Mouse (Mus musculus) intestine, embryonic 14.5 days (tissue): ENCODE results near the gene Mrgpra2a. TPM values are rescaled to one million over a fixed set of nuclear protein-coding genes. Genes with fewer than 3 reads are reported as not detected.

ENCODE experiments used
- ATAC-seq: fragments of 200-750 bp; cut with Nextera tagmentation; replicated peaks from 2 replicates; pipeline ENCODE4 v1.8.0; 2017; ENCODE audit warnings: low read depth, moderate number of reproducible peaks, moderate TSS enrichment, moderate library complexity; ENCODE audit not compliant: low FRiP score, low TSS enrichment
- DNase-seq: peaks from one replicate; pipeline ENCODE4 v3.0.0-alpha.2; 2018; ENCODE audit warnings: low spot score
- H3K27ac ChIP-seq: fragments of 300-500 bp; sonication (generic); 2 replicates; pipeline ENCODE4 v1.5.1; 2014; ENCODE audit warnings: low read depth, mild to moderate bottlenecking, control low read depth
- H3K27me3 ChIP-seq: fragments of 300-500 bp; sonication (generic); replicated peaks from 2 replicates; pipeline ENCODE4 v1.6.1; 2014; ENCODE audit warnings: low read length, control low read depth; ENCODE audit not compliant: control insufficient read depth, insufficient read depth
- H3K36me3 ChIP-seq: fragments of 300-500 bp; sonication (generic); 2 replicates; pipeline ENCODE4 v1.6.1; 2014; ENCODE audit warnings: low read length, control low read depth; ENCODE audit not compliant: control insufficient read depth, insufficient read depth
- H3K4me1 ChIP-seq: fragments of 300-500 bp; sonication (generic); replicated peaks from 2 replicates; pipeline ENCODE4 v1.6.1; 2014; ENCODE audit warnings: low read length, control low read depth, mixed read lengths; ENCODE audit not compliant: control insufficient read depth, insufficient read depth
- H3K4me2 ChIP-seq: fragments of 300-500 bp; sonication (generic); 2 replicates; pipeline ENCODE4 v1.6.1; 2014; ENCODE audit warnings: low read length
- H3K4me3 ChIP-seq: fragments of 300-500 bp; sonication (generic); 2 replicates; pipeline ENCODE4 v1.5.1; 2014; ENCODE audit warnings: low read depth, low read length, control low read depth, mixed read lengths
- H3K9ac ChIP-seq: fragments of 300-500 bp; sonication (generic); 2 replicates; pipeline ENCODE4 v1.6.1; 2014; ENCODE audit warnings: mild to moderate bottlenecking, low read length
- H3K9me3 ChIP-seq: fragments of 300-500 bp; sonication (generic); 2 replicates; pipeline ENCODE4 v1.6.1; 2016; ENCODE audit warnings: low read length, control low read depth; ENCODE audit not compliant: control insufficient read depth
- WGBS: fragments of 180-500 bp; shearing (Covaris S2); extraction: QIAGEN DNeasy Blood & Tissue Kit; methylation state at CpG from one replicate; pipeline ENCODE4 v1.1.7; 2014; 5-methylcytosine and 5-hydroxymethylcytosine counted together
- polyA plus RNA-seq: library from polyadenylated mRNA; unstranded; fragments of >200 nt; fragmentation: Nextera tagmentation; extraction: Ambion mirVana; gene quantifications from 2 replicates; pipeline ENCODE4 v1.2.1, GENCODE M21; 2014

The Mrgpra2a gene
- polyA plus RNA-seq, 1 experiment from 2014 or later: not detected

DNA sequence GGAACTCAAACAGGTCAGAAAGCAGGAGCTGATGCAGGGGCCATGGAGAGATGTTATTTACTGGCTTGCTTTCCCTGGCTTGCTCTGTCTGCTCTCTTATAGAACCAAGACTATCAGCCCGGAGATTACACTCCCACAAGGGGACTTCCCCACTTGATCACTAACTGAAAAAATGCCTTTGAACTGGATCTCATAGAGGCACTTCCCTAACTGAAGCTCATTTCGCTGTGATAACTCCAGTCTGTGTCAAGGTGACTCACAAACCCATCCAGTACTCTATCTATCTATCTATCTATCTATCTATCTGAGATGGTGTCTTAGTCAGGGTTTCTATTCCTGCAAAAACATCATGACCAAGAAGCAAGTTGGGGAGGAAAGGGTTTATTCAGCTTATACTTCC lies 41.3 kb downstream of the Mrgpra2a start:
- Histone ChIP-seq H3K36me3 (no peaks in the 10 kb centered on the region), H3K9ac (no peak overlapping the region), H3K4me1 (no peaks in the 10 kb centered on the region), H3K4me3 (no peak overlapping the region), H3K4me2 (no peak overlapping the region), H3K9me3 (no peaks in the 10 kb centered on the region), H3K27ac (no peak overlapping the region), H3K27me3 (no peaks in the 10 kb centered on the region)
- ATAC-seq (no peak), DNase-seq (no peak)
- WGBS: 64% methylated on average over 2 of the region's 2 CpGs

DNA sequence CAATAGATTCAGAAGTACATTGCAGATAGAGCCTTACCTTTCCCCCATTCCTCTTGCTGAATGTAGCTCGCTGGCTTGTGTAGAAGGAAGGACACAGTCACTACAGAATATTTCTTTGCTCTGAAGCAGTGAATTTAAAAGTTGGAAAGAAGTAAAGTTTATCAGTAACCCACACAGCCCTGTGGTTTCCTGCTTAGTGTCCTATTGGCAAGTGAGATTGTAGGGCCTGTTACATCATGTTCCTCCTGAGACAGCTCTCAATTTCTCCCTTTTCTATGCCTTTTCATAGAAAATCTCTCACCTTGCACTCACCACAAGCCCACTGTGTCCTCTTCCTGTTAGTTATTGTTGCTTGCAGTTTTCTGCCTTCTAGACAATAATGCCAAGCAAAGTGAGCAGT lies 42.4 kb downstream of the Mrgpra2a start:
- Histone ChIP-seq H3K4me2 (no peak overlapping the region), H3K27ac (no peak overlapping the region), H3K9ac (no peak overlapping the region), H3K9me3 (no peaks in the 10 kb centered on the region), H3K36me3 (no peaks in the 10 kb centered on the region), H3K4me3 (no peak overlapping the region), H3K27me3 (no peaks in the 10 kb centered on the region), H3K4me1 (no peaks in the 10 kb centered on the region)
- WGBS: 44% methylated on average over 1 of the region's 1 CpGs
- no peak for ATAC-seq
- no peak for DNase-seq

DNA sequence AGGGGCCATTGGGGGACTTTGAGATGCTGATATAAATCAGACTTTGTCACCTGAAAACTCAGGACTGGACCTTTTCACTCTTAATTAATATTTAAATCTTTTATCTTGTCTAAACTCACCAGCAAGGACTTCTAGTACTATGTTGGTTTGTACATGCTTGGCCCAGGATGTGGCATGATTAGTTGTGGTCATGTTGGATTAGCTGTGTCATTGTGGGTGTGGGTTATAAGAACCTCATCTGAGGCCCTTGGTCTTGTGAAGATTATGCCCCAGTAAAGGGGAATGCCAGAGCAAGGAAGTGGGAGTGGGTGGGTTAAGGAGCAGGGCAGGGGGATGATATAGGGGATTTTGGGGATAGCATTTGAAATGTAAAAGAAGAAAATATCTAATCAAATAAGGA lies 50.8 kb downstream of the Mrgpra2a start:
- no peak overlapping the region for H3K4me3 ChIP-seq
- no peak overlapping the region for H3K27ac ChIP-seq
- H3K9ac ChIP-seq: no peak overlapping the region
- ATAC-seq (no peak), DNase-seq (no peak)
- no peaks in the 10 kb centered on the region for H3K9me3 ChIP-seq
- no peaks in the 10 kb centered on the region for H3K36me3 ChIP-seq
- H3K4me1 ChIP-seq: no peaks in the 10 kb centered on the region
- H3K4me2 ChIP-seq: no peak overlapping the region
- H3K27me3 ChIP-seq: no peaks in the 10 kb centered on the region

Other genes starting within 250 kb of the Mrgpra2a start
- not detected in 2 replicates for gene Mrgpra6, start 247.2 kb downstream of the Mrgpra2a start, polyA plus RNA-seq
- gene Mrgpra9, start 199.3 kb downstream of the Mrgpra2a start, polyA plus RNA-seq: not detected in 2 replicates
- gene Mrgpra1, start 97.9 kb downstream of the Mrgpra2a start, polyA plus RNA-seq: not detected in 2 replicates
- not detected in 2 replicates for gene Mrgpra2b, start 76.7 kb upstream of the Mrgpra2a start, polyA plus RNA-seq
- gene Mrgpra3, start 149.2 kb upstream of the Mrgpra2a start, polyA plus RNA-seq: not detected in 2 replicates